Mouse (Mus musculus) heart, embryonic 12.5 days (tissue): ENCODE measurements around the gene R3hdm2. TPM values are rescaled to one million over a fixed set of nuclear protein-coding genes. Genes with fewer than 3 reads are reported as not detected.

Experiments used
- ATAC-seq: fragments of 200-750 bp; cut with Nextera tagmentation; 2 replicates; pipeline ENCODE4 v1.8.0; 2017; ENCODE audit warnings: moderate TSS enrichment, moderate library complexity; ENCODE audit not compliant: insufficient number of reproducible peaks, low FRiP score
- H3K27ac ChIP-seq: fragments of 300-500 bp; sonication (generic); 2 replicates; pipeline ENCODE4 v1.5.1; 2016; ENCODE audit warnings: mild to moderate bottlenecking, moderate library complexity; ENCODE audit not compliant: poor library complexity, severe bottlenecking
- H3K27me3 ChIP-seq: fragments of 300-500 bp; sonication (generic); replicated peaks from 2 replicates; pipeline ENCODE4 v1.6.1; 2016; ENCODE audit warnings: mild to moderate bottlenecking, moderate library complexity
- H3K36me3 ChIP-seq: fragments of 300-500 bp; sonication (generic); 2 replicates; pipeline ENCODE4 v1.6.1; 2016; ENCODE audit warnings: mild to moderate bottlenecking, moderate library complexity
- H3K4me1 ChIP-seq: fragments of 300-500 bp; sonication (generic); replicated peaks from 2 replicates; pipeline ENCODE4 v1.6.1; 2016; ENCODE audit warnings: mild to moderate bottlenecking
- H3K4me2 ChIP-seq: fragments of 300-500 bp; sonication (generic); 2 replicates; pipeline ENCODE4 v1.6.1; 2016; ENCODE audit warnings: mild to moderate bottlenecking, moderate library complexity
- H3K4me3 ChIP-seq: fragments of 300-500 bp; sonication (generic); 2 replicates; pipeline ENCODE4 v1.5.1; 2016; ENCODE audit warnings: mild to moderate bottlenecking
- H3K9ac ChIP-seq: fragments of 300-500 bp; sonication (generic); 2 replicates; pipeline ENCODE4 v1.6.1; 2016; ENCODE audit warnings: mild to moderate bottlenecking, moderate library complexity
- H3K9me3 ChIP-seq: fragments of 300-500 bp; sonication (generic); replicated peaks from 2 replicates; pipeline ENCODE4 v1.6.1; 2016; ENCODE audit warnings: mild to moderate bottlenecking, moderate library complexity
- WGBS: fragments of 180-500 bp; shearing (Covaris S2); methylation state at CpG from one replicate; pipeline ENCODE4 v1.1.7; 2016; 5-methylcytosine and 5-hydroxymethylcytosine counted together
- polyA plus RNA-seq: library from polyadenylated mRNA; unstranded; fragments of >200 nt; fragmentation: Nextera tagmentation; extraction: Ambion mirVana; gene quantifications from 2 replicates; pipeline ENCODE4 v1.2.1, GENCODE M21; 2016

The R3hdm2 gene
- polyA plus RNA-seq, 1 experiment from 2014 or later = 35.8 TPM

DNA sequence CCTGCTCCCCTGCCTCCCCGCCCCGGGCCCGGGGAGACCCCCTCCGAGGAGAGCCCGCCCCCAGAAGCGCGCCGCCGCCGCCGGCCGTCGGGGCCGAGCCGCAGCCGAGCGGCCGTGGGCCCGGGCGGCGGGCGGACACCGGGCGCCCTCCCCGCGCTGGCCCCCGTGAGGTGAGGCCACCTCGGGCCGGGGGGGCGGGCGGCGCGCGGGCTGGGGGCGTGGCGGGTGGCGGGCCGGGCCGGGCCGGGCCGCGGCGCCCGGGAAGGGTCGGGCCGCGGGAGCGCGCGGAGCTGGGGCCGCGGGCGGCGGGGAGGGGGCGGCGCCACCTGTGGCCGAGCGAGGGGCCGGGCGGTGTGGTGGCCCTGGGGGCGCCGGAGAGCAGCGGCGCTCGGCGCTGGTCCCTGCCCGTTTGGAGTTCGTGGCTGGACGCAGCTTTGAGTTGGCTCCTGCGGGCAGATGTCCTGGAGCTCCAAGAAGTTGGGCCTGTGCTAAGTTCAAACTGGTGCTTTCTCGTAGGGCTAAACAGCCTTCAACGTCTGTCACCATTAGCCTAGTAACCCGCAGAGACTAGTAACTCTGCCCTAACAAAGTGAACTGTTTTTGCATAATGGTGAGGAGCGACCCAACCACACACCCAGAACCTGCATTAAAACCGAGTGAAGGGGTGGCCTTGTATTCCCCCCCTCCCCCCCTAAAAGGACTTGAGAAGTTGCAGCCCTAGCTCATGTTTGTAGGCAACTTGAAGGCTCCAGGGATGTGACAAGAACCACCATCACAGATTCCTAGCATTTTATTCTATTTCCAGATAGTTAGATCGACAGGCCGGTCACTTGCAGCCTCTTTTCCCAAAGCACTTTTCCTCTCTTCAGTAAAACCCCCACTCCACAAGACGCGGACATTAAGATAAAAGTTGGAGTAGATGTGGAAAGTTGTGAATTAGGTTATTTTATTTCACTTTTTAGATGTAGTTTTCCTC lies 928 bp downstream of the R3hdm2 start:
- peaks cover 20% of the 10 kb centered on the region for H3K4me1 ChIP-seq
- H3K4me2 ChIP-seq = peak overlapping the region; percentile 76
- H3K27ac ChIP-seq = peak overlapping the region; percentile 93
- 14% methylated on average over 78 of the region's 79 CpGs for WGBS
- no peaks in the 10 kb centered on the region for H3K9me3 ChIP-seq
- no peaks in the 10 kb centered on the region for H3K27me3 ChIP-seq
- ATAC-seq = peak; percentile 89
- peak overlapping the region; percentile 64 for H3K4me3 ChIP-seq
- peak overlapping the region; percentile 83 for H3K9ac ChIP-seq
- no peaks in the 10 kb centered on the region for H3K36me3 ChIP-seq

- Histone ChIP-seq H3K4me1 (peaks cover 20% of the 10 kb centered on the region), H3K36me3 (no peaks in the 10 kb centered on the region), H3K27ac (peak overlapping the region; percentile 93), H3K4me3 (peak overlapping the region; percentile 64), H3K4me2 (peak overlapping the region; percentile 73), H3K9ac (peak overlapping the region; percentile 83; the same call in 1 of the 2 replicates), H3K27me3 (no peaks in the 10 kb centered on the region), H3K9me3 (no peaks in the 10 kb centered on the region)
- 48% methylated on average over 2 of the region's 2 CpGs for WGBS
- ATAC-seq = no peak
These were observed 1.6 kb downstream of the R3hdm2 start for GRCm38 (mm10) chr10:127381743-127382134.

- H3K9me3 ChIP-seq = no peaks in the 10 kb centered on the region
- no peak for ATAC-seq
- H3K27ac ChIP-seq = no peak overlapping the region
- H3K4me3 ChIP-seq = no peak overlapping the region
- H3K27me3 ChIP-seq = no peaks in the 10 kb centered on the region
- H3K9ac ChIP-seq = no peak overlapping the region
- peaks cover 39% of the 10 kb centered on the region for H3K36me3 ChIP-seq
- H3K4me1 ChIP-seq = no peaks in the 10 kb centered on the region
- no peak overlapping the region for H3K4me2 ChIP-seq
- WGBS = 77% methylated on average over 6 of the region's 6 CpGs
These were observed 11.6 kb downstream of the R3hdm2 start for GRCm38 (mm10) chr10:127391774-127392173.

DNA sequence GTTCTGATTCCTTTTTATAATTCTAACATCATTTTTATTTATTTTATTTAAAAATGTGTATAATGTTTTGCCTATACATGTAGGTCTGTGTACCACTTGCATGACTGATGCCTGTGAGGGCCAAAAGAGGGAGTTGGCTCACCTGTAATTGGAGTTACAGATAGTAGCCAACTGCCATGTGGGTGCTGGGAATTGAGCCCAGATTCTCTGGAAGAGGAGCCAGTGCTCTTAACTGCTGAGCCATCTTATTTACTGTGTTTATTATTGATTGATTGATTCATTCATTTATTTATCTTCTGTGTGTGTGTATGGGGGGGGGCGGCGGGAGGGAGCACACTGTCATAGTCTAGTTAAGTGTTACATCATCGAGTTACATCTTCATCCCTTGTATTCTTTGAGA lies 24.6 kb downstream of the R3hdm2 start:
- Histone ChIP-seq H3K27ac (no peak overlapping the region), H3K36me3 (peaks cover 44% of the 10 kb centered on the region), H3K9me3 (0 out of 2 replicates have a peak, but pooled peaks cover 5% of the 10 kb centered on the region), H3K4me3 (no peak overlapping the region), H3K9ac (no peak overlapping the region), H3K4me2 (no peak overlapping the region), H3K27me3 (no peaks in the 10 kb centered on the region), H3K4me1 (no peaks in the 10 kb centered on the region)
- WGBS = 90% methylated on average over 3 of the region's 3 CpGs
- ATAC-seq = no peak

GRCm38 (mm10) chr10:127407391-127407790 lies 27.3 kb downstream of the R3hdm2 start:
- Histone ChIP-seq H3K9ac (no peak overlapping the region), H3K4me3 (no peak overlapping the region), H3K27ac (no peak overlapping the region), H3K27me3 (no peaks in the 10 kb centered on the region), H3K9me3 (no peaks in the 10 kb centered on the region), H3K4me2 (no peak overlapping the region), H3K4me1 (peaks cover 18% of the 10 kb centered on the region), H3K36me3 (peaks cover 20% of the 10 kb centered on the region)
- ATAC-seq = no peak
- 63% methylated on average over 4 of the region's 4 CpGs for WGBS

DNA sequence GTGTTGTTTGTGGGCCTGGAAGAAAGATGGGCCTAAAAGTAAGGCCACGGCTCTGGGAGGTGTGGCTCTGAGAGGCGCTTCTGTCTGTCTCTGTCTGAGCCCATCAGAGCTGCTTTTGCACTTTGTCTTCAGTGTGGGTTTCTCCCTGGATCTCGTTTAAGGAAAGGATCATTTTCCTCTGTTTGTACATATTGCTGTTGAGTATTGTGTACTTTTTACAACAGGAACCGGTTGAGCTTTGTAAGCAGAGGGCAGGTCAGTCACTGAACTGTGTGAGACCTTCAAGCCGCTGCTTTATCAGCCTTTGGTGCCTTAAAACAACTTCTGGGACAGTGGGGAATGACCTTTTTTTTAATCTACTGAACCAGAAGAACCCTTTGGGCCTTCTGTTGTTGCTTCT lies 32.0 kb downstream of the R3hdm2 start:
- Histone ChIP-seq H3K27ac (peak overlapping the region; percentile 40; the same call in 1 of the 2 replicates), H3K4me1 (peaks cover 27% of the 10 kb centered on the region), H3K4me3 (no peak overlapping the region), H3K4me2 (no peak overlapping the region), H3K27me3 (no peaks in the 10 kb centered on the region), H3K9me3 (no peaks in the 10 kb centered on the region), H3K36me3 (peaks cover 16% of the 10 kb centered on the region; the same call in 1 of the 2 replicates), H3K9ac (peak overlapping the region; percentile 37; the same call in 1 of the 2 replicates)
- WGBS = 32% methylated on average over 5 of the region's 5 CpGs
- no peak for ATAC-seq

GRCm38 (mm10) chr10:127412776-127413175 lies 32.6 kb downstream of the R3hdm2 start:
- H3K4me3 ChIP-seq = no peak overlapping the region
- no peak for ATAC-seq
- WGBS = 66% methylated on average over 2 of the region's 2 CpGs

DNA sequence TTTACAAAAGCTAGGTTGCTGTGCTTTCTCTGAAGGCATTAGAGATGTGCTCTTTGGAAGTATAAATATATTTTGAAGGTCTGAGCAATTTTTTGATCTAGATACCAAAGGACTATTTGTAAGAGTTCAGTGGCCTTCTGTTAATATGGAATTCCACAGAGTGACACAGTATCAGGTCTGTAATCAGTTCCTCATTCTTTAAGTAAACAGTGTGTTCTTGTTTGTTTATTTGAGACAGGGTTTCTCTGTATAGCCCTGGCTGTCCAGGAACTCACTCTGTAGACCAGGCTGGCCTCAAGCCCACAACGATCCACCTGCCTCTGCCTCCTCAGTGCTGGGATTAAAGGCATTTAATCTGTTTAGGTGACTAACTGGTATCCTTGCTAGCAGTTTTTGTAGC lies 33.5 kb downstream of the R3hdm2 start:
- no peak for ATAC-seq
- Histone ChIP-seq H3K36me3 (peaks cover 15% of the 10 kb centered on the region; the same call in 1 of the 2 replicates), H3K9ac (no peak overlapping the region), H3K4me3 (no peak overlapping the region), H3K4me1 (peaks cover 27% of the 10 kb centered on the region), H3K27ac (no peak overlapping the region), H3K4me2 (no peak overlapping the region), H3K27me3 (no peaks in the 10 kb centered on the region), H3K9me3 (no peaks in the 10 kb centered on the region)
- 77% methylated on average over 1 of the region's 1 CpGs for WGBS

More at GRCm38 (mm10) chr10:127412776-127413175, 32.6 kb downstream of the R3hdm2 start:
- Histone ChIP-seq H3K4me1 (peaks cover 27% of the 10 kb centered on the region), H3K9ac (no peak overlapping the region), H3K27me3 (no peaks in the 10 kb centered on the region), H3K9me3 (no peaks in the 10 kb centered on the region), H3K27ac (no peak overlapping the region), H3K36me3 (peaks cover 16% of the 10 kb centered on the region; the same call in 1 of the 2 replicates), H3K4me2 (no peak overlapping the region)

- 79% methylated on average over 3 of the region's 3 CpGs for WGBS
These were observed 34.0 kb downstream of the R3hdm2 start for GRCm38 (mm10) chr10:127414141-127414540.

GRCm38 (mm10) chr10:127420131-127420530 lies 40.0 kb downstream of the R3hdm2 start:
- 20% methylated on average over 6 of the region's 6 CpGs for WGBS
- no peak for ATAC-seq
- H3K4me3 ChIP-seq = no peak overlapping the region
- 0 out of 2 replicates have a peak, but pooled peaks cover 7% of the 10 kb centered on the region for H3K36me3 ChIP-seq
- no peaks in the 10 kb centered on the region for H3K27me3 ChIP-seq
- H3K4me2 ChIP-seq = peak overlapping the region; percentile 50
- H3K4me1 ChIP-seq = peaks cover 29% of the 10 kb centered on the region
- H3K27ac ChIP-seq = peak overlapping the region; percentile 54; the same call in 1 of the 2 replicates
- peak overlapping the region; percentile 36 for H3K9ac ChIP-seq
- H3K9me3 ChIP-seq = no peaks in the 10 kb centered on the region

More at GRCm38 (mm10) chr10:127414141-127414540, 34.0 kb downstream of the R3hdm2 start:
- no peak overlapping the region for H3K4me3 ChIP-seq
- no peak overlapping the region for H3K9ac ChIP-seq
- peaks cover 31% of the 10 kb centered on the region for H3K4me1 ChIP-seq
- peaks cover 15% of the 10 kb centered on the region; the same call in 1 of the 2 replicates for H3K36me3 ChIP-seq
- H3K27me3 ChIP-seq = no peaks in the 10 kb centered on the region
- H3K27ac ChIP-seq = no peak overlapping the region
- no peaks in the 10 kb centered on the region for H3K9me3 ChIP-seq
- H3K4me2 ChIP-seq = no peak overlapping the region
- no peak for ATAC-seq

DNA sequence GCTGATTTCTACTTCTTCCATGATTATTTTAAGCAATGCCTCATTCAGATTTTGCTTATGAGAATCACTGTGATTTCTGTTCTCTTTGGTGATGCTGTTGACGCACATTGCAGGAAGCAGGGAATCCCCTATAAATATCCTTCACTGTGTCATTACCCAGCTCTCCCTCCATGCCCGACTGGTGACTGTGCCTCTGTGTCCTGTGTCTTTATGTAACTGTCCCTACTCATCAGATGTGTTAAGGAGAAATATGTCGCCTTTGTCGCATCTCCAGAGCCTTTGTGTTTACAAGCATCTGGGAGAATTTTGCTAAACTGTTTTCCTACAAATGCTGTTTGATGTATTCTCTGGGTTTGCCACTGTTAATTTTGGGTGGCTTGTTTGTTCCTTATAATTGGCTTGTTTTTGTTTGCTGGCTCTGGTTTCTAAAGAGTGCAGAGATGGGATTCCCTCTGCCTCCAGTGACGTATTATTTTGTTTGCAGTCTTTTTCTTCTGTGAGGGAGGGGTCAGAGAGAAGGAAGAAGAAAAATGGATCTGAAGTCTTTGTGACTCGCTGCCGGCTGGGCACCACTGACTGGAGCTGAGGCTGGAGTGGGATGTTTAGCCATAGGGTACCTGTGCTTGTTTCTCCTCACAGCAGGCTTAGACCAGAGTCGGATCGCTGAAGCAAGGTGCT lies 40.7 kb downstream of the R3hdm2 start:
- Histone ChIP-seq H3K4me3 (no peak overlapping the region), H3K27ac (no peak overlapping the region), H3K4me2 (peak overlapping the region; percentile 32; the same call in 1 of the 2 replicates), H3K27me3 (no peaks in the 10 kb centered on the region), H3K9me3 (no peaks in the 10 kb centered on the region), H3K9ac (no peak overlapping the region), H3K36me3 (0 out of 2 replicates have a peak, but pooled peaks cover 6% of the 10 kb centered on the region), H3K4me1 (peaks cover 36% of the 10 kb centered on the region)
- WGBS = 20% methylated on average over 9 of the region's 9 CpGs
- no peak for ATAC-seq
